Mouse (Mus musculus) v-Abl transformed pro-B cells (cell line): ENCODE data around the gene Ndufc2.

Experiments used
- in situ Hi-C, 2 experiments: fragments of 400-800 bp; cut with MboI; formaldehyde crosslinking; loops; one replicate each; pipeline ENCODE4 v1.15.1; 2025; ENCODE audit not compliant: unreplicated experiment in 2 of 2

Gene Ndufc2

DNA sequence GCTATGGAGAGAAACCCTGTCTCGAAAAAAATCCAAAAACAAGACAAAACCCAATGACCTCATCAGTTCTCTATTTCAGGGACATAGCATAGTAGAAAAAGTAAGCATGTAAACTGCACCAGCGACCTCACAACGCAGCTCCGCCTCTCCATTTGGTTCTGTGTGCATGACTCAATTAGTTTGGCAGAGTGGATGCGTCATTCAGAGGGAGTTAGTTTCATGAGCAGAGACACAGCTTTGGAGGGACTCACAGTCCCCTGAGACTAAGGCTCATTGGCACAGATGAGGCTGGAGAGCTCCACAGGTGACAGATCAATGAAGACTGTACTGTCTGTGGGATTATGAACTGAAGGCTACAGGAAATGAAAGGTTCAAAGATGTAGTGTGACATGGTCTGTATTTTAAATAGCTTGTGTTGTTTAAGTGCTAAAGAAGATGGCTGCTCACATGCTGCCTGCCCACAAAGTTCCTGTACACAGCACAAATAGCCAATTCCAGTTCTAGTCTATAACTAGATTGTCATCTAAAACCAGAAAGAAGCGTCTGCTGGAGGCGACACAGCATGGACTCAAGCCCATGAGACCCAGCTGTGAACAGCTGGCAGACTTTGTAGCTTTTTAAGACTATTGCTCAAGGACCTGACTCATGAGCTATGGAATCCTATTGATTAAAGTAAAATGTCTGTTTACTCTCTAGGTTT, 13.5 kb upstream of the Ndufc2 start:
- in situ Hi-C loops: no loop called here

DNA sequence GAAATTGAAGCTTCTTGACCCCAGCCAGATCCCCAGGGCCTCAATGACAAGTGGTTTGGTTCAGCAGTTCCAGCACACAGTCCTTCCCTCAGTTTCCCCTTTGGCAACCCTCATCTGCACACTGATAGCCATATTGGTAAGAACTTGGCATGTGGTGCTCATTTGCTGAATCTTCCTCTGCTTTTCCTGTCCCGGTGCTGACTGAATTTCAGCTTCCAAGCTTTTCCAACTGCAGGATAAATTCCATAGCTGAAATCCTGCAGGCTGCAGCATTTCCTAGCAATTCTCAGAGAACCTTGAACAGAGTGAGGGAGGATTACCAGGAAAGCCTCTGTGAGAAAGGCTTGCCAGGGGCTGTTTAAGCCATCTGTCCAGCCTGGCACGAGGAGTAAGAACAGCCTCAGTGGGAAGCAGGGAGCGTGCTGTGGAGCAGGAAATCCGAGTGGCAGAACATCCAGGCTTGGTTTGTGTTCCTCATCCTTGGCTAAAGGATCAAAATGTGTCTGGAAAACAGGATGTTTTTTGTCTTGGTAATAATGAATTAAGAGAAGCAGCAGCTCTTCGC, 12.9 kb upstream of the Ndufc2 start:
- in situ Hi-C loops: no loop called here

DNA sequence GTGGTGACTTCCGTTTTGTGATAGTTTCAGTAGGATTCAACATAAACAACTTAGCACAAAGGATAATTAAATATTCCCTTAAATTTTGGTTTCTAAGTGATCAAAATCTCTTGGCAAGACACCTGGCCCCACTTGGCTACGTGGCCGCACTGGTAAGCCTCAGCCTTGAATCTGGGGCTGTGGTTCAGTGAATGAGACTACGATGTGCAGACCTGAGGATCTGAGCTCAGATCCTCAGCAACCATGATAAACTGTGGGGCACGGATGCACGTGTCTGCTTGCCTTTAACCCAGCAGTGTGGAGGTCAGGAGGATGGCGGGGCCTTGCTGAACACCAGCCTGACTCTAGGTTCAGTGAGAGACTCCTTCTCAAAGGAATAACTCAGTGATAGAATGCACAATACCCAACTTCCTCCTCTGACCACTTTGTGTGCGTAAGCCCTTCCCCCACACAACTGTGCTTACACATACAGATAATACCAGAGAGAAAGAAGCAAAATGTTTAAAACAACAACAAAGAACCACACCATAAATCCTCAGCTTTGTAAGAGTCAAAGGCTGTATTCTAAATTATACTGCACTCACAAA, 12.1 kb upstream of the Ndufc2 start:
- in situ Hi-C loops: no loop called here

DNA sequence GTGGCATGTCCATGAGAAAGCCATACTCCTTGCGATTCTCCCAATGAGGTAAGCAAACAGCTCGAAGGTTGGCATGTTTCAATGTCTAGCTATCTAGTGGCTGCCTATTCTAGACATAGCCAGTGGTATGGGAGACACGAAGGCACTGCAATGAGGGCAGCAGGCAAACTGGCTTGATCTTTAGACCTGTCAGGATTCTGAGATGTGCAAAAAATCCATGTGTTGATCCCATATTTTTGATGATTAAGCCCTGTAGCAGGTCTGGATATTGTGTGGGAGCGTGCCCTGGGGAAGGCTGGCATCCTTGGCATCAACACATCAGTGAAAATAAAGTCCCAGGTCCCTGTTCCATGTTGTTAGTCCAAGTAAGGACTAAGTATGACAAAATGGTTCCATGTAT, 11.3 kb upstream of the Ndufc2 start:
- in situ Hi-C loops: no loop called here

DNA sequence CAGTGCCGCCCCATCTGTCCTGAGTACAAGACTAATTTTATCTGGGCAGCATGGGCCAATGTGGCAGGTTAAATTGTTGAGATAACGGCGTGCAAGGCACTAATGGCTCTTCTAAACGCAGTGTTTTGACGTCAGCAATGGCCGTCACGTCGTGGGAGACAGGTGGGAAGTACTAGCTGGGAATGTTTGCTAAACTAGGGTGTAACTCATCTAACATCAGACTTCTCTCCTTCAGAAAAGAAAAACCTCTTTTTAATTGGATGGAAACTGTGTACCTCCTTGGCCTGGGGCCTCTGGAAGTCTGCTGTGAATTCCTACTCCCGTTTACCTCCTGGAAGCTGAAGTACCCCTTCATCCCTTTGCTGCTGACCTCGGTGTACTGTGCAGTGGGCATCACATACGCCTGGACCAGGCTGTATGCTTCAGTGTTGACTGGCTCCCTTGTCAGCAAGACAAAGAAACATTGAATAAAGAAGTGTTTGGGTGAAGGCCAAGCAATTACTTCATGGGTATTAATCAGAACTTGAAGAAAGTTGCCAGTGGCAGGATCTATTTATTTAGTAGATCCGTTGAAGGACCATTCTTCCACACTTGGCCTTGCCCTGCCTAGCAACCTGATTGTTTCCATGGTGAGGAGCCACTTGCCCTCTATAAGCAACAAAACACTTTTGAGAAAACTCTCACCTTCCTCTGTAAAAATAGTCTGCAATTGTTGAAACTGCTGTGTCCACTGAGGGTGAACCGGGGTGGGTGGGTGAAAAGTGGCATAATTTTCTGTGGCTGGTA, 8.3 kb upstream of the Ndufc2 start:
- in situ Hi-C loops: no loop called here

DNA sequence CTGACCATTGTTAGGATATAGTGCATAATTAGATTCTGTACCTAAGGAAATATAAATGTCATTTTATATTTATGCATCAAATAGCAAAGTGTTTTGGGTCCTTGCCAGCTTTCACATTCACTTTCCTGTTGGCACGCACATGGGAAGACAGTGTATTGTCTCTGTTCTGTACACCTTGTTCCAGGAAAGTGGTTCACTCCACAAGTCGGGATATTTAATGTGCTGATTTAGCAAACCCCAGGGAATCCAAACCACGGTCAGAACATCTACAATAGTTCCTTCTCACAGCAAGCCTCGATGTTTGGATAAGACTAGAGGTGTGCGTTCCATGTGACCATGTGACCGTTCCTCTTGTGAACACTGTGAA, 7.7 kb upstream of the Ndufc2 start:
- in situ Hi-C loops: no loop called here

DNA sequence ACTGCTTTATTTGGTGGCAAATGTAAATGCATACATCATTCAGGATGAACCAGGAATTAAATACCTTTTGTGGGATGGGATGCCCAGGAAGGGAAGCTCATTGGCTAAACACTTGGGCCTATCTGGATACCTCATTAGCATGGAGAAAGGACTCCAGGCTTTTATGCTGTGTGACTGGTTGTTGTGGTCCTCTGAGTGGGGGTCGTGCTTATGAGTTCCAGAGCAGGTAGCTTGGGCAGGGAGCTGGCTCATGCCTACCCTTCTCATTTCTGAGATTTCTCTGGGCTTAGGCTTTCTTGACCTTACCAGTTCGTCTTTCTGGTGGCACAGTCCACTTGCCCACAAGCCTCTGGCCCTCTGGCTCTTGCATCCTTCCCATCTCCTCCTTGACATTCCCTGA, 5.4 kb upstream of the Ndufc2 start:
- in situ Hi-C loops: no loop called here

DNA sequence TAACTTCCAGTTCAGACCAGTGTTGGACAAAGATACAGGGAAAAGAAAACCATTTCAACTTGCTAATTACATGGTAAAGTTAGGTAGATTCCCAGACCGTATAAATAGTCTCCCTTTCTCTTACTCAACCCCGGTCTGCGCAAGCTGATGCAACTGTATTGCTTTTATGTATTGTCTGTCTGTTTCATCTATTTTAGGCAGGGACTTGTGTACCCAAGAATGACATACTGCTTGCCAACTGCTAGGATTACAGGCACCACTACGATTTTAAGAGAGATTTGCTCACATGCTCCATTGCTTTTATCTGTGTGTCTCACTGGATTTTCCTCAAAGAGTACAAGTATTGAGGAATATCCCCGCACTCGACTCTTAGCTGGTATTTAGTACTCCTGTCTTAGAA, 860 bp upstream of the Ndufc2 start:
- in situ Hi-C loops: no loop called here

DNA sequence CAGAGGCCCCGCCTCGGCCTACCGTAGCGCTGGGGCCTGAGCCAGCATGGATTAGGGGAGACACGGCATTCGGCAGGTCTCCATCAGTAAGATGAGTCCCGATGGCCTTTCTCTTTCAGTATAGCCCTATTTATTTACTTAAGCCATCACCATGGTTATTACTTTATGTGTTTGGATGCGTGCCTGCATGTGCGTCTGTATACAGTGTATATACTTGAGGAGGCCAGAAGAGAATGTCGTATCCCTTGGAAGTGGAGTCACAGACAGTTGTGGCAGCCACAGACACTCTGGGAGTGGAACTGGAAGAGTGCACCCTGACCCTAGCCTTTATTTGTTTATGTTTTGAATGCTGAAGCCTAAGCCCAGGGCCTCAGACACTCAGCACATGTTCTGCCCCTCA, 7.3 kb downstream of the Ndufc2 start:
- in situ Hi-C loops: loop anchor here in 1 of 2 experiments (25.0 kb wide), 1 partner anchor 705 kb away; the partner anchor contains the start of gene Myo7a

DNA sequence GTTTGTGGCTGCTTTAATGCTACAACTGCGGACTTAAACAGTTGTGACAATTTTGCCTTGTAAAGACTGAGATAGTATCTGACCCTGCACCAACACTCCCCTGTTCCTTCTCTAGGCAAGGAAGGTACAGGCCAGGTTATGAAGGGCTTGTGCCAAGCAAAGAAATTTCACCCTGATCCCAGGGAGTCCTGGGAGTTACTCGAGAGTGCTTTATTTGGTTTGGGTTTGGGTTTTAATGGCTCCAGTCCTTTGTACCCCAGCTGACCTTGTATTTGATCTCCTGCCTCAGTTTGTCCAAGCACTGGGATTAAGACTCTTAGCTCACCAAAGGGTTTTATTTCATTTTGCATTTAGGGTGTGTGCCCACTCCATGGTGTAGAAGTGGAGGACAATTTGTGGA, 11.3 kb downstream of the Ndufc2 start:
- in situ Hi-C loops: loop anchor here in 1 of 2 experiments (25.0 kb wide), 1 partner anchor 701 kb away; the partner anchor contains the start of gene Myo7a

DNA sequence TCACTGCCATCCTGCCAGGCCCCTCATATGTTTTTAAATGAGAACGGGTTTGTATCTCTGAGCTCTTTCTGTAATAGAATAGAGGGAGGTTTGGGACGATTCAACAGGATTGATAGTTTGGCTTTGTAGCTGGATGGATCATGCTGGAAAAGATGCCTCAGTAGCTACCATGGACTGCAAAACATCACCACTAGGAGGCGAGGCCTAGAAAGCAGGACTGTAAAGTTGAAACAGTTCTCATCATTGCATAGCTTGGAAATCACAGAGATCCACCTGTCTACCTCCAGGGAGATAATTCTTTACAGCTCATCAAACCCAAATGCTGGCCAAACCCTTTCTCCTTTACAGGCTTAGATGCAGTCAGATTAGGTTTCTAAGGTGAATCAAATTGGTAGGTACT, 11.8 kb downstream of the Ndufc2 start:
- in situ Hi-C loops: loop anchor here in 1 of 2 experiments (25.0 kb wide), 1 partner anchor 701 kb away; the partner anchor contains the start of gene Myo7a

DNA sequence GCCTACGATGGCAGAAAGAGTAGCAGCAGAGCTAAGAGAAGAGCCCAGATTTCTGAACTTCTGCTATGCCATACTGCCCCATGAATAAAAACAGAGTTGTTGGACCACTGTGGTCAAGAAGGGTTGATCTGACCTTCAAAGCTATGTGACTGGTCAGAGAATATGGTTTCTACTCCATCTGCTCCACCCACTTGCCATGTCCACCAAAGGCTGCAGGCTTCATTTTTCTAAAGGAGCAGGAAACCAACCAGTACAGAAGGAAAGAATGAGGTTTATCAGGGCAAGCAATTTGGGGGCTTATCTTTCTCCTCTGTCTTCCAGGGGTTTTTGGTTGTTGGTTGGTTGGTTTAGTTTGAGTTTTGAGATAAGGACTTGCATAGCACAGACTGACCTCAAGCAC, 14.2 kb downstream of the Ndufc2 start:
- in situ Hi-C loops: loop anchor here in 1 of 2 experiments (25.0 kb wide), 1 partner anchor 698 kb away; the partner anchor contains the start of gene Myo7a

DNA sequence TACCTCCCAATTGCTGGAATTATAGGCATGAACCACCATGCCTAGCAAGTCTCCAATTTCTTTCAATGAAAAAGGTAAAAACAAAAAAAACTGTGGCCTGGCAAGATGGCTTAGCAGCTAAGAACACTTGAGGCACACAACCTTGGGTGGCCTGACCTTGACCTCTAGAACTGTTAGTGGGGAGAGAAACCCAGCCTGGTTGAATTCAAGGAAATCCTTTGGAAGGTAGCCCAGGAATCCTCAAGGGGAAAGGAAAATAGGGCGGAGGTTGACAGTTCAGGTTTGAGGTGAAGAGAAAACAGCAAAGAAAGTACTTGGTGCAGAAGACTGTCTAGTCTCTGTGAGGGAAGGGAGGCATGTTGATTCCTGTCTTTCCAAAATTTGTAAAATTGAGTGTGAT, 14.6 kb downstream of the Ndufc2 start:
- in situ Hi-C loops: loop anchor here in 1 of 2 experiments (25.0 kb wide), 1 partner anchor 698 kb away; the partner anchor contains the start of gene Myo7a

DNA sequence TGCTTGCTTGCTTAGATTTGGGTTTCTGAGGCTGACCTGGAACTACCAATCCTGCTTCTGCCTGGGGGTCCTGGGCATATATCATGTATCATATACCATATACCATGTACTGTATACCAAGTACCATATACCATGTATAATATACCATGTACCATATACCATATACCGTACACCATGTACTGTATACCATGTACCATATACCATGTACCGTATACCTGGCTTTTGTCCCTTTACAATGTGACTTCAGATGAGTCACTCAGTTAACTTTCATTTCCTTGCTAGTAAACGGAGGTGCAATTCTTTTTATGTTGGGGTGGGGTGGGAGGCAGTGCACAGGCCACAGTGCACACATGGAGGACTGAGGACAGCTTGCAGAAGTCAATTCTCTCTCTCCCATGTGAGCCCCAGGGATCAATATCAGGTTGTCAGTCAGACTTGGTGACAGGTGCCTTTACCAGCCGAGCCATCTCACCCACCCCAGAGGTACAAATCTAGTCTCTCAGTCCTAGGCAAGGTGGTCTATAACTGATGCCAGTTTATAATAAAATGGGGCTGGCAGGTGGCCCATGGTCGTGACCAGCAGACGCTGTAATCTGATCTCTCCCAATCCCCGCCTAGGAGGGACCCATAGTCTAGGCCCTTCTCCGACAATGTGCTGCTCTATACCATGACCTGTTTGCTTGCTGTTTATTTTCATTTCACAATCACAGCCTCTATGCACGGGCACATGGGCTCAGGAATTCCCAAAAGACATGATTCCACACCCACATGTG, 15.3 kb downstream of the Ndufc2 start:
- in situ Hi-C loops: loop anchor here in 1 of 2 experiments (25.0 kb wide), 1 partner anchor 697 kb away; the partner anchor contains the start of gene Myo7a

DNA sequence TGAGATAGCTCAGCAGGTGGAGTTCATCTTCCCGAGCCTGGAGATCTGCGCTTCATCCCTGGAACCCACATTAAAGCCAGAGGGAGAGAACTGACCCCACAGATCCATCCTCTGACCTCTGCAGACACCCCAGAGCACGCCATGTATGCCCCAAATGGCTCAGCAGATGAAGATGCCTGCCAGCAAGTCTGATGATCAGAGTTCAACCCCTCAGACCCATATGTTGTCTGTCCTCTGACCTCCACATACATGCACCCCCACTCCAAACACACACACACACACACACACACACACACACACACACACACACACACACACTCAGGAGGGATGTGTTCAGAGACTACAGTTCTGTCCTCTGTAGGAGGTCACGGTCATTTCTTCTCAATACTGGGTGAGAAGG, 16.7 kb downstream of the Ndufc2 start:
- in situ Hi-C loops: loop anchor here in 1 of 2 experiments (25.0 kb wide), 1 partner anchor 696 kb away; the partner anchor contains the start of gene Myo7a

DNA sequence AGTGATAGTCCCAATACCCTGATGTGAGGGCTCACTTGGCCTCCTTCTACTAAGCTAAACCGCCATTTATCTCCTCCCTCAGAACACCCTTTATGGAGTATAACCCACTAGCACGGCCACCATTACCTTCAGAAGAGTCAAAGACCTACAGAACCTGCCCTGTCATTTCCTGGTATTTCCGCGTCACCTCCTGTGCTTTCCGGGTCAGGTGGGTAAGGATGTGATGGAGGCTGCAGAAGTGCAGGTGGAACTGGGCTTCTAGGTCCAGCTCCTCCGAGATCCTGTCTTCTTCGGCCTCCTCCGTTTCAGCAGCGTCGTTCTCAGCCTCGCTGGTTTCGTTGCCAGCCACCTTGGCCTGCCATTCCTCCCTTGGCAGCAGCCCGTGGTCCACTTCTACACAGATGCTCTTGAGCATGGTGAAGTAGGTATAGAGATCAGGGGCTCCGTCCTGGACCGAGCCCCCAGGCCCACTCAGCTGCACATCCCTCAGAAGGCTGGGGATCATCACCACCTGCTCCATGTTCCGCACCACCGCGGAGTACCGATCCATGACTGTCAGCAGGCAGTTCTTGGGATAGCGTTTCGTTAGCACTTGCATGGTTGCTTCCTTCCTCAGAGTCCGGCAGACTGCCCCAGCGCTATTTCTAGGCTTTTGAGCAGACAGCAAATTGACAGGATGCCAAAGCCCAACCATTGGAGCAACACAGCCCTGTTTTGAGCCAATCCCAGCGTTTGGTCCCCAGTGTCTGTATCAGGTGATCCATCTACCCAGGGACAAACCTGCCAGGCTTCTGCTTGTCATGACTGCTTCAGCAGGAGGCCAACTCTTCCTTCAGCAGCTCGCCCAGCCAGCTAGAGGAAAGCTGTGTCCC, 17.3 kb downstream of the Ndufc2 start, which contains the start of gene Thrsp:
Gene Thrsp, minus strand, starts transcription at position 825 of the 872 bp plus-strand sequence.
- in situ Hi-C loops: loop anchor here in 1 of 2 experiments (25.0 kb wide), 1 partner anchor 695 kb away; the partner anchor contains the start of gene Myo7a

DNA sequence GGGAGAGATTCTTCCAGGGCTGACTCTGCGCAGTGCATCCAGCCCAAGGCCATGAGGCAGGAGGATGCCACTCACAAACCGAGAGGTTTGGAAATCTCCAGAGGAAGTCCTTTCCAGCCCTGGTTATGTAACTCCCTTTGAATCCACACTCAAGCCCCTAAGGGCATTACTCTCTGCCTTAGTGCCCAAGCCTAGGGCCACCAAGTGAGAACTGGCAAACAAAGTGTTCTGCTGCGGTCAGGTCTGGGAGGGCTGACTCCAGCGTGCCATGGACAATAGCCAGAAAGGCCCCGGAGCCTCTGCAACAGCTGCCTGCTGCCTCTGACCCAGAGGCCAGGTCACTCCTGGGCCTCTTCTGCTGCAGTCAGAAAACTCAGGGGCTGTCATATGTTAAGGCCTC, 18.9 kb downstream of the Ndufc2 start:
- in situ Hi-C loops: loop anchor here in 1 of 2 experiments (25.0 kb wide), 1 partner anchor 694 kb away; the partner anchor contains the start of gene Myo7a

DNA sequence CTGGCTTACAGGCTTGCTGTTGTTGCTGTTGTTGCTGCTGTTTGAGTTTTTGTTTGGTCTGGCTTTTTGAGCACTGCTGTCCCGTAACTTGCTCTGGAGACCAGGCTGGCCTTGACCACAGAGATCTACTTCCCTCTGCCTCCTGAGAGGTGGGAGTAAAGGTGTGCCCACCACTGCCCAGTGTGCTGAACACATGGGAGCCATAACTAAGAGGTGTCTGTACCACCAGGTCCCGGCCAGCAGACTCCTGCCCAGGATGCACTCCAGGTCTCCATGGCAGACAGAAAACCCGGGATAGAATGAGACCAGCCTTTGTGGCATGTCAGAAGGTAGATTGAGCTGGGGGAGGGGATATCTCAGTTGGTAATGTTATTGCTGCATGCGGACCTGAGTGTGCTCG, 19.4 kb downstream of the Ndufc2 start:
- in situ Hi-C loops: loop anchor here in 1 of 2 experiments (25.0 kb wide), 1 partner anchor 693 kb away; the partner anchor contains the start of gene Myo7a

DNA sequence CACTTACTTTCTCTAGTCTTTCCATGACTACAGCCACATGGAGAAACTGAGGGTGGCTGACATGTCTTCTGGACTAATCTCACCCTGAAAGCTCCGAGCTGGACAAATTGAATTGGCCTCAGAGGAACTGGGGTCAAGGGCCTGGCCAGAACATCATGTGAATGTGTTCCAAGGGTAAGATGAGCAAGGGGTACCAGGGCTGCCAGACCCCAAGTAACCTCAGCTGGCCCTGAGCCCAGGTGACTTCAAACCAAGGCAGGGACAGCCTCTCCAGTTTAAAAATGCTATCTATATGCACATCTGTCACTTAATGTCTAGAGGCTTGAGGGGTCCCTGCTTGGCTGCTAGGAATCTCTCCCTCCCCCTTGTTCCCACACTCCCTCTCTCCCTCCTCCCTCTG, 20.6 kb downstream of the Ndufc2 start:
- in situ Hi-C loops: loop anchor here (5.0 to 25.0 kb wide), 4 partner anchors 154 to 704 kb away; partner anchors contain the start of genes Aamdc (in 1 of the 2), Myo7a (in 1 of the 2) and Rsf1 (in 1 of the 2)
